Mouse (Mus musculus) 3T3-L1 (cell line): ENCODE data around the gene Pate3.
"Not testable (repeated sequence)": the region's sequence is repeated elsewhere in the genome, so short reads cannot be mapped to it uniquely, and the experiment has no call there.

ENCODE experiments used
- DNase-seq: peaks from one replicate; pipeline ENCODE4 v3.0.0-alpha.2; 2015; ENCODE audit warnings: low read depth, low spot score

Gene Pate3

DNA sequence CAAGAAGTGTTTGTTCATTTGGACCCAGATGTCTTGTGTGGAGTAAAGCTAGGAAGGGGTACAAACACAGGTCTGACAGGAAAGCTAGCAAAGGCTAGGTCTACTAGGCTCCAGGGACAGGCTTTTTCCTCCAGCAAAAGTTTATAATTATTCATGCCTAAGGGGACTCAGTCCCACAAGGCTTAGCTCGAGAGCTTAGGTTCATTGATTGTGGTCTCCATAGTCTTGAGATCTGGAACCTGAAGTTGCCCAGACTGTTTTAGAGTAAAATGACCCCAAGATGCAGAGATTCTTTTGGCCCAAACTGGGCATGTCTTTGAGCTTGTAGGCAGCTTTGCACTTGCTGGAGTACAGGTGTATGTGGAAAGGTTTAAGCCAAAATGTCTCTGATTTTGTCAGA is at the start of gene Pate3:
TSS of gene Pate3 (minus strand) at position 101 of the 400 bp plus-strand sequence.
- no peak for DNase-seq

GRCm38 (mm10) chr9:35691924-35692323 is 43.9 kb upstream of the Pate3 start:
- no peak for DNase-seq

DNA sequence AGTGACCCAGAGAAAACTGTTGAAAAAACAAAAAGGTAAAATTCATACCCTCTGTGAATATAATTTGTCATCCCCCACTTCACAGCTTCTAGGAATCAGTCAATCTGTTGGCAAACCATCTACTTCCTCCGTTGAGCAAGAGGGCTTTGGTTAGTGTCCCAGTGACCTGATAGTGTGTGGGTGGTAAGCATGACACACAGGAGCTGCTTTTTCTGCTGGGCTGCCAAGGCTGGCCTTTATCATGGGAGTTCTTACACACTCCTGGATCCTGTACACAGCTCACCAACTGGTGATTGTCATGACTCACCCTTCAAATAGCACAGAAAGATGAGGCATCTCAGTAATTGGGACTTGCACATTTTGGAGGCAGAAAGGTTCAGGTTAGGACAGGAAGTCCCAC is 39.0 kb upstream of the Pate3 start, which contains the start of gene Pate1:
TSS of gene Pate1 (minus strand) at position 378 of the 400 bp plus-strand sequence.
- peak; percentile 98 for DNase-seq

GRCm38 (mm10) chr9:35673557-35673956 is 25.6 kb upstream of the Pate3 start:
- peak; percentile 39 for DNase-seq

- DNase-seq, result peak; percentile 57
Measured at GRCm38 (mm10) chr9:35632981-35633380, 15.0 kb downstream of the Pate3 start.

DNA sequence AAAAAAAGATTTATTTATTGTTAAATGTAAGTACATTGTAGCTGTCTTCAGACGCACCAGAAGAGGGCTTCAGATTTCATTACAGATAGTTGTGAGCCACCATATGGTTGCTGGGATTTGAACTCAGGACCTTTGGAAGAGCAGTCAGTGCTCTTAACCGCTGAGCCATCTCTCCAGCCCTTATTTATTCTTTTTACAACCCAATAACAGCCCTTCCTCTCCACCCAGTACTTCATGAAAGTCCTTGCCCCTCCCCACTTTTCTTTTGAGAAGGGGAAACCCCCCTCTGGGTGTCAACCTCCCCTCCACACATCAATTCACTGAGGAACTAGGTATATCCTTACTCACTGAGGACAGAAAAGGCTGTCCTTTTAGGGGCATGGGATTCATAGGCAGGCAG is 31.2 kb downstream of the Pate3 start:
- DNase-seq, result not testable (repeated sequence)

DNA sequence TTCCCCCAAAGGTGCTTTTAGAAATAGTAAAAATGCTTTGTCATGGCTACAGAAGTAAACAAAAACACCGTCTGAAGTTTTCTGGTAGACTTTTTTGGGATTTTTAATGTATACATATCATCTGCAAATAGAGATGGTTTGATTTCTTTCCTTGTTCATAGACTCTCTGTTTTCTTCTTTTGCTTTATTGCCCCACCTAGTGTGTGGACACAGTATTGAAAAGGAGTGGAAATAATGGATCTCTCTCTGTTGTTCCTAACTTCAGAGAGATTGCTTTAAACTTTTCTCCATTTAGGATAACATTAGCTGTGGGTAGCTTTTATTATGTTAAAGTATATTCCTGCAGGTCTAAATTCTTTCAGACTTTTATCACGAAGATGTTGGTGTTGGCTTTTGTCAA is 34.0 kb downstream of the Pate3 start:
- peak; percentile 43 for DNase-seq

DNA sequence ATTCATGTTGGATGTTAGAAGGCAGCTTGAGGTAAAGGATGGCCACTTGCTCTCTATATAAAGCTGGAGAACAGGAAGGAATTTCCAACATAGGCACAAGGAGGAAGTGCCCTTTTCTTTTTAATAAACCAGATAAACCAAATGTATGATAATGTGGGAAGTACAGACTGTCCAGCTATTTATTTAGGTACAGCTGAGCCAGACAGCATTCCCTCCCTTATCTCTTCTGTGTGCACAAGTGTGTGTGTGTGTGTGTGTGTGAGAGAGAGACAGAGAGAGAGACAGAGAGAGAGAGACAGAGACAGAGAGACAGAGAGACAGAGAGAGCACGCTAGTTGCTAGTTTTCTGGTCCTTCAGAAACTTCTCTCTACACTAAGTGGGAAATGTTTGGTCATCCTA is 36.2 kb downstream of the Pate3 start, which contains the start of gene Pate4:
TSS of gene Pate4 (minus strand) at position 101 of the 400 bp plus-strand sequence.
- DNase-seq, result no peak

- DNase-seq, result no peak
Measured at GRCm38 (mm10) chr9:35607647-35608405, 40.2 kb downstream of the Pate3 start.
